Mouse (Mus musculus) bone marrow, adult 2 months (tissue): ENCODE data around the gene Svop. TPM values are rescaled to one million over a fixed set of nuclear protein-coding genes. Genes with fewer than 3 reads are reported as not detected.
A peak's percentile ranks its signal among the peaks of the same experiment; 100 is the strongest.

Source experiments
- H3K27ac ChIP-seq: fragments of 200-500 bp; 2 replicates; pipeline ENCODE4 v1.5.1; 2012; ENCODE audit warnings: low read depth, mild to moderate bottlenecking, control low read depth, inconsistent platforms, low read length; ENCODE audit not compliant: control insufficient read depth, poor library complexity, insufficient read depth
- H3K4me1 ChIP-seq: fragments of 200-500 bp; 2 replicates; pipeline ENCODE4 v1.6.1; 2011; ENCODE audit warnings: low read length; ENCODE audit not compliant: control insufficient read depth, insufficient read depth
- H3K4me3 ChIP-seq: fragments of 200-500 bp; replicated peaks from 2 replicates; pipeline ENCODE3; 2011; ENCODE audit warnings: mild to moderate bottlenecking, low read depth, low read length, control low read depth; ENCODE audit not compliant: control insufficient read depth
- CTCF ChIP-seq: fragments of 200-500 bp; IDR thresholded peaks from 2 replicates; pipeline ENCODE4 v1.5.1; 2011; ENCODE audit warnings: low read length, control low read depth; ENCODE audit not compliant: control insufficient read depth, insufficient read depth
- POLR2A ChIP-seq: fragments of 200-500 bp; IDR thresholded peaks from 2 replicates; pipeline ENCODE4 v1.6.1; 2011; ENCODE audit warnings: low read depth, mild to moderate bottlenecking, control low read depth, low read length, borderline replicate concordance; ENCODE audit not compliant: control insufficient read depth
- WGBS: fragments of 180-500 bp; shearing (Covaris S2); methylation state at CpG from one replicate; pipeline ENCODE4 v1.1.7; 2018; 5-methylcytosine and 5-hydroxymethylcytosine counted together
- polyA plus RNA-seq: library from polyadenylated mRNA; stranded (reverse); fragments of >200 nt; gene quantifications from 2 replicates; pipeline ENCODE4 v1.2.4, GENCODE M21; 2011; ENCODE audit warnings: low replicate concordance; ENCODE audit not compliant: missing spikeins, insufficient read depth, insufficient read length

The Svop gene
- polyA plus RNA-seq, 1 experiment, result not detected

GRCm38 (mm10) chr5:114119806-114120205 lies 28.4 kb upstream of the Svop start:
- Histone ChIP-seq H3K4me1 (no peaks in the 10 kb centered on the region), H3K4me3 (no peak overlapping the region), H3K27ac (no peak overlapping the region)
- WGBS, result 82% methylated on average over 4 of the region's 4 CpGs
- no peak for TF ChIP-seq POLR2A
- TF ChIP-seq CTCF, result no peak

DNA sequence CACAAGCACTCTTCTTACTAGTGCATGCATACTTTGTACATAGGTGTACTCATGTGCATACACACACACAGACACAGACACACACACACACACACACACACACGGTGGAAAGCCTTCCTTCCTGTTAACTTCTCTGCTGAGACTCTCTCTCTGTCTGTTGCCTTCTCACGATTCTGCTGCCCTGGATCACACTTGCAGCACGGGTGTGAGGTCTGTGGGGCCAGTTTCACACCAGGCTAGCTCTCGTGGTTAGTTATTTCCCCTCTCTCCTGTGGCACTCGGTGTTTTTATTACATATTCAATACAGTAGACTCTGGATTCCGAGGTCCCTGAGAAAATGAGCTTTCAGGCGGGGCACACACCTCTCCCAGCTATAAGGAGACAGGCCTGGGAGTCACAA lies 25.2 kb upstream of the Svop start:
- WGBS, result 36% methylated on average over 7 of the region's 7 CpGs
- no peak overlapping the region for H3K4me3 ChIP-seq
- no peak overlapping the region for H3K27ac ChIP-seq
- no peaks in the 10 kb centered on the region for H3K4me1 ChIP-seq
- no peak for TF ChIP-seq POLR2A
- TF ChIP-seq CTCF, result no peak

GRCm38 (mm10) chr5:114115030-114115429 lies 23.7 kb upstream of the Svop start:
- 62% methylated on average over 5 of the region's 5 CpGs for WGBS
- no peak overlapping the region for H3K27ac ChIP-seq
- no peak overlapping the region for H3K4me3 ChIP-seq

GRCm38 (mm10) chr5:114113334-114113733 lies 22.0 kb upstream of the Svop start:
- Histone ChIP-seq H3K27ac (no peak overlapping the region), H3K4me3 (no peak overlapping the region), H3K4me1 (no peaks in the 10 kb centered on the region)
- 91% methylated on average over 6 of the region's 6 CpGs for WGBS
- TF ChIP-seq POLR2A (no peak), CTCF (0 out of 2 replicates have a peak, but pooled peaks have one; percentile 21)

More at GRCm38 (mm10) chr5:114115030-114115429, 23.7 kb upstream of the Svop start:
- no peak for TF ChIP-seq CTCF
- no peak for TF ChIP-seq POLR2A
- no peaks in the 10 kb centered on the region for H3K4me1 ChIP-seq

GRCm38 (mm10) chr5:114106391-114106935 lies 15.1 kb upstream of the Svop start:
- TF ChIP-seq POLR2A (no peak), CTCF (no peak)
- H3K4me1 ChIP-seq, result no peaks in the 10 kb centered on the region
- 88% methylated on average over 16 of the region's 16 CpGs for WGBS
- H3K4me3 ChIP-seq, result no peak overlapping the region
- no peak overlapping the region for H3K27ac ChIP-seq

DNA sequence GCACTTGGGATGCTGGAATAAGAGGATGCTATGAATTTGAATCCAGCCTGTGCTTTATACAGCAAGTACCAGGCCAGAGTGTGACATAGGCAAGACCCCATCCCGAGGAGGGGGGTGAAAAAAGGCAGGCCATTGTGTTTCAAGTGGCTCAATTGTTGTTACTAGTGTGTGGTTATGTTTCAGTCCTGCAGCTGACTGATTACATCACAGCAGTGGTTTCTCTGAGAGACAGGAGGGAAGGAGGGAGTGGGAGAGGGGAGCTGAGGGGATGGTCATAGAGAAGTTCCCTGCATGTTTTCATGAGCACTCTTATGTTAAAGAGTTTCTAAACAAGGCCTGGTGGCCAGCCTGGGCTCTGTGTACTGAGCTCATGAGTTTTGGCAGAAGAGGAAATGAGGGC lies 11.4 kb upstream of the Svop start:
- H3K27ac ChIP-seq, result no peak overlapping the region
- WGBS, result 16% methylated on average over 1 of the region's 1 CpGs

GRCm38 (mm10) chr5:114101873-114102272 lies 10.5 kb upstream of the Svop start:
- H3K27ac ChIP-seq, result no peak overlapping the region
- H3K4me3 ChIP-seq, result no peak overlapping the region
- WGBS, result 66% methylated on average over 4 of the region's 4 CpGs
- H3K4me1 ChIP-seq, result peaks cover 1% of the 10 kb centered on the region
- TF ChIP-seq CTCF (no peak), POLR2A (no peak)

More for the DNA sequence above, 11.4 kb upstream of the Svop start:
- Histone ChIP-seq H3K4me3 (no peak overlapping the region), H3K4me1 (peaks cover 1% of the 10 kb centered on the region)
- no peak for TF ChIP-seq POLR2A
- TF ChIP-seq CTCF, result no peak

GRCm38 (mm10) chr5:114100390-114101099 lies 9.2 kb upstream of the Svop start:
- 4% methylated on average over 58 of the region's 64 CpGs for WGBS
- peak overlapping the region; percentile 63 for H3K4me3 ChIP-seq
- TF ChIP-seq POLR2A, result no peak
- TF ChIP-seq CTCF, result no peak
- H3K4me1 ChIP-seq, result peaks cover 1% of the 10 kb centered on the region
- no peak overlapping the region; the same call in 1 of the 2 replicates for H3K27ac ChIP-seq

GRCm38 (mm10) chr5:114099709-114100389 lies 8.5 kb upstream of the Svop start:
- no peak for TF ChIP-seq CTCF
- TF ChIP-seq POLR2A, result no peak
- Histone ChIP-seq H3K4me1 (peaks cover 1% of the 10 kb centered on the region), H3K4me3 (peak overlapping the region; percentile 32), H3K27ac (no peak overlapping the region)
- 9% methylated on average over 37 of the region's 37 CpGs for whole genome bisulfite sequencing
